Mouse (Mus musculus): ENCODE data around the gene Gzmd. TPM values are rescaled to one million over a fixed set of nuclear protein-coding genes. Genes with fewer than 3 reads are reported as not detected.
A peak's percentile ranks its signal among the peaks of the same experiment; 100 is the strongest.
"Not testable (repeated sequence)": the region's sequence is repeated elsewhere in the genome, so short reads cannot be mapped to it uniquely, and the experiment has no call there.

Gene Gzmd
- not detected for total RNA-seq (2022)

GRCm38 (mm10) chr14:56132508-56132907 lies at the start of gene Gzmd:
Gene Gzmd, minus strand, starts transcription at chr14:56132608.
- DNase-seq (ENCODE audit: low spot score in 2 of 2): not testable (repeated sequence)

GRCm38 (mm10) chr14:56177651-56178050 lies 45.2 kb upstream of the Gzmd start:
- not testable (repeated sequence) for DNase-seq (ENCODE audit: low spot score in 2 of 2)

GRCm38 (mm10) chr14:56174499-56174898 lies 42.1 kb upstream of the Gzmd start, which contains the start of gene Gzmn:
Gene Gzmn, minus strand, starts transcription at chr14:56174599.
- DNase-seq (ENCODE audit: low spot score in 2 of 2): no peak

- no peak for DNase-seq (ENCODE audit: low spot score in 2 of 2)
Observed at GRCm38 (mm10) chr14:56173396-56173795, 41.0 kb upstream of the Gzmd start.

- no peak for DNase-seq (ENCODE audit: low spot score in 2 of 2)
Observed at GRCm38 (mm10) chr14:56172744-56173143, 40.3 kb upstream of the Gzmd start.

GRCm38 (mm10) chr14:56168009-56168408 lies 35.6 kb upstream of the Gzmd start:
- peak in 1 of 2 experiments; percentile 60 for DNase-seq (ENCODE audit: low spot score in 2 of 2)

- DNase-seq (ENCODE audit: low spot score in 2 of 2): no peak
Observed at GRCm38 (mm10) chr14:56162109-56162508, 29.7 kb upstream of the Gzmd start.

GRCm38 (mm10) chr14:56159479-56159878 lies 27.1 kb upstream of the Gzmd start, which contains the start of gene Gzmg:
Gene Gzmg, minus strand, starts transcription at chr14:56159579.
- DNase-seq (ENCODE audit: low spot score in 2 of 2): not testable (repeated sequence)

GRCm38 (mm10) chr14:56155340-56155739 lies 22.9 kb upstream of the Gzmd start:
- DNase-seq (ENCODE audit: low spot score in 2 of 2): no peak

GRCm38 (mm10) chr14:56133675-56134074 lies 1.3 kb upstream of the Gzmd start:
- not testable (repeated sequence) for DNase-seq (ENCODE audit: low spot score in 2 of 2)

- no peak for DNase-seq (ENCODE audit: low spot score in 2 of 2)
Observed at GRCm38 (mm10) chr14:56128341-56128740, 4.1 kb downstream of the Gzmd start.

- no peak for DNase-seq (ENCODE audit: low spot score in 2 of 2)
Observed at GRCm38 (mm10) chr14:56123516-56123915, 8.9 kb downstream of the Gzmd start.

GRCm38 (mm10) chr14:56120525-56120924 lies 11.9 kb downstream of the Gzmd start, which contains the start of gene Gzme:
Gene Gzme, minus strand, starts transcription at chr14:56120625.
- DNase-seq (ENCODE audit: low spot score in 2 of 2): no peak

GRCm38 (mm10) chr14:56115531-56116310 lies 16.7 kb downstream of the Gzmd start:
- not testable (repeated sequence) for DNase-seq (ENCODE audit: low spot score in 2 of 2)

- DNase-seq (ENCODE audit: low spot score in 2 of 2): no peak
Observed at GRCm38 (mm10) chr14:56105447-56106180, 26.8 kb downstream of the Gzmd start.

- no peak for DNase-seq (ENCODE audit: low spot score in 2 of 2)
Observed at GRCm38 (mm10) chr14:56105016-56105415, 27.4 kb downstream of the Gzmd start.

- no peak for DNase-seq (ENCODE audit: low spot score in 2 of 2)
Observed at GRCm38 (mm10) chr14:56103452-56103851, 29.0 kb downstream of the Gzmd start.

GRCm38 (mm10) chr14:56102386-56102785 lies 30.0 kb downstream of the Gzmd start, which contains the start of gene Ctsg:
Gene Ctsg, minus strand, starts transcription at chr14:56102574.
- DNase-seq (ENCODE audit: low spot score in 2 of 2): no peak

GRCm38 (mm10) chr14:56098940-56099339 lies 33.5 kb downstream of the Gzmd start:
- DNase-seq (ENCODE audit: low spot score in 2 of 2): no peak

GRCm38 (mm10) chr14:56097597-56097996 lies 34.8 kb downstream of the Gzmd start:
- DNase-seq (ENCODE audit: low spot score in 2 of 2): no peak

GRCm38 (mm10) chr14:56093353-56093752 lies 39.1 kb downstream of the Gzmd start:
- no peak for DNase-seq (ENCODE audit: low spot score in 2 of 2)

GRCm38 (mm10) chr14:56086711-56087110 lies 45.7 kb downstream of the Gzmd start:
- no peak for DNase-seq (ENCODE audit: low spot score in 2 of 2)

Measured in left cerebral cortex, adult 8-10 months (tissue).